Mouse (Mus musculus): ENCODE data around the gene Il6ra. TPM values are rescaled to one million over a fixed set of nuclear protein-coding genes. Genes with fewer than 3 reads are reported as not detected.
A peak's percentile ranks its signal among the peaks of the same experiment; 100 is the strongest.

Il6ra gene
- total and polyA plus RNA-seq, 2 experiments from 2014 or later: 1.1 to 2.0 TPM

- no peak overlapping the region for H3K4me3 ChIP-seq (ENCODE audit: low read depth, low read length)
- H3K27me3 ChIP-seq (ENCODE audit: control insufficient read depth, insufficient read depth, low read length): no peaks in the 10 kb centered on the region
- peaks cover 8% of the 10 kb centered on the region; the same call in 1 of the 2 replicates for H3K36me3 ChIP-seq (replicated peaks; ENCODE audit: control insufficient read depth, insufficient read depth, low read length)
- H3K9me3 ChIP-seq (replicated peaks; ENCODE audit: control insufficient read depth, low read length): no peaks in the 10 kb centered on the region
- no peak overlapping the region for H3K4me2 ChIP-seq (ENCODE audit: low read depth, low read length)
- 65% methylated on average over 6 of the region's 6 CpGs for WGBS
- TF ChIP-seq EP300 (IDR thresholded peaks at IDR 0.05; ENCODE audit: low read depth) (no peak), CTCF (IDR thresholded peaks at IDR 0.05; ENCODE audit: low read depth) (no peak)
- no peaks in the 10 kb centered on the region for H3K4me1 ChIP-seq (ENCODE audit: control insufficient read depth, insufficient read depth)
- no peak overlapping the region for H3K9ac ChIP-seq (replicated peaks; ENCODE audit: low read depth, low read length)
- DNase-seq (ENCODE audit: low spot score) (no peak), ATAC-seq (ENCODE audit: insufficient read depth, low read depth) (peak; percentile 45; the same call in 1 of the 2 replicates)
- peak overlapping the region; percentile 69 for H3K27ac ChIP-seq (ENCODE audit: low read depth)
These were observed 64.9 kb downstream of the Il6ra start for GRCm38 (mm10) chr3:89848083-89848482.

- 55% methylated on average over 6 of the region's 6 CpGs for WGBS
- ATAC-seq (ENCODE audit: insufficient read depth, low read depth) (0 out of 2 replicates have a peak, but pooled peaks have one; percentile 44), DNase-seq (ENCODE audit: low spot score) (peak; percentile 18)
- no peaks in the 10 kb centered on the region for H3K4me1 ChIP-seq (ENCODE audit: control insufficient read depth, insufficient read depth)
- no peak overlapping the region for H3K9ac ChIP-seq (replicated peaks; ENCODE audit: low read depth, low read length)
- no peaks in the 10 kb centered on the region for H3K27me3 ChIP-seq (ENCODE audit: control insufficient read depth, insufficient read depth, low read length)
- H3K9me3 ChIP-seq (replicated peaks; ENCODE audit: control insufficient read depth, low read length): no peaks in the 10 kb centered on the region
- no peak overlapping the region for H3K4me3 ChIP-seq (ENCODE audit: low read depth, low read length)
- no peak overlapping the region for H3K4me2 ChIP-seq (ENCODE audit: low read depth, low read length)
- H3K27ac ChIP-seq (ENCODE audit: low read depth): peak overlapping the region; percentile 69
- TF ChIP-seq CTCF (IDR thresholded peaks at IDR 0.05; ENCODE audit: low read depth): no peak
- TF ChIP-seq EP300 (IDR thresholded peaks at IDR 0.05; ENCODE audit: low read depth): no peak
- H3K36me3 ChIP-seq (replicated peaks; ENCODE audit: control insufficient read depth, insufficient read depth, low read length): peaks cover 8% of the 10 kb centered on the region; the same call in 1 of the 2 replicates
These were observed 65.4 kb downstream of the Il6ra start for GRCm38 (mm10) chr3:89847596-89847995.

- no peak overlapping the region for H3K4me2 ChIP-seq (ENCODE audit: low read depth, low read length)
- ATAC-seq (ENCODE audit: insufficient read depth, low read depth) (no peak), DNase-seq (ENCODE audit: low spot score) (no peak)
- 79% methylated on average over 3 of the region's 3 CpGs for WGBS
- no peak overlapping the region for H3K9ac ChIP-seq (replicated peaks; ENCODE audit: low read depth, low read length)
- H3K4me3 ChIP-seq (ENCODE audit: low read depth, low read length): no peak overlapping the region
- peak overlapping the region; percentile 69 for H3K27ac ChIP-seq (ENCODE audit: low read depth)
- H3K36me3 ChIP-seq (replicated peaks; ENCODE audit: control insufficient read depth, insufficient read depth, low read length): peaks cover 4% of the 10 kb centered on the region; the same call in 1 of the 2 replicates
- TF ChIP-seq CTCF (IDR thresholded peaks at IDR 0.05; ENCODE audit: low read depth) (no peak), EP300 (IDR thresholded peaks at IDR 0.05; ENCODE audit: low read depth) (no peak)
- H3K4me1 ChIP-seq (ENCODE audit: control insufficient read depth, insufficient read depth): no peaks in the 10 kb centered on the region
- no peaks in the 10 kb centered on the region for H3K27me3 ChIP-seq (ENCODE audit: control insufficient read depth, insufficient read depth, low read length)
- no peaks in the 10 kb centered on the region for H3K9me3 ChIP-seq (replicated peaks; ENCODE audit: control insufficient read depth, low read length)
These were observed 65.9 kb downstream of the Il6ra start for GRCm38 (mm10) chr3:89847126-89847525.

GRCm38 (mm10) chr3:89845814-89846213 lies 67.2 kb downstream of the Il6ra start:
- H3K9ac ChIP-seq (replicated peaks; ENCODE audit: low read depth, low read length): no peak overlapping the region
- TF ChIP-seq EP300 (IDR thresholded peaks at IDR 0.05; ENCODE audit: low read depth) (no peak), CTCF (IDR thresholded peaks at IDR 0.05; ENCODE audit: low read depth) (no peak)
- 0 out of 2 replicates have a peak, but pooled peaks cover 4% of the 10 kb centered on the region for H3K36me3 ChIP-seq (replicated peaks; ENCODE audit: control insufficient read depth, insufficient read depth, low read length)
- no peak overlapping the region for H3K4me3 ChIP-seq (ENCODE audit: low read depth, low read length)
- no peaks in the 10 kb centered on the region for H3K4me1 ChIP-seq (ENCODE audit: control insufficient read depth, insufficient read depth)
- no peaks in the 10 kb centered on the region for H3K9me3 ChIP-seq (replicated peaks; ENCODE audit: control insufficient read depth, low read length)
- 66% methylated on average over 9 of the region's 9 CpGs for WGBS
- ATAC-seq (ENCODE audit: insufficient read depth, low read depth) (no peak), DNase-seq (ENCODE audit: low spot score) (no peak)
- no peak overlapping the region for H3K27ac ChIP-seq (ENCODE audit: low read depth)
- H3K4me2 ChIP-seq (ENCODE audit: low read depth, low read length): no peak overlapping the region
- H3K27me3 ChIP-seq (ENCODE audit: control insufficient read depth, insufficient read depth, low read length): no peaks in the 10 kb centered on the region

GRCm38 (mm10) chr3:89843148-89843547 lies 69.8 kb downstream of the Il6ra start:
- Histone ChIP-seq H3K4me2 (ENCODE audit: low read depth, low read length) (no peak overlapping the region), H3K4me3 (ENCODE audit: low read depth, low read length) (no peak overlapping the region), H3K27ac (ENCODE audit: low read depth) (peak overlapping the region; percentile 68), H3K9ac (replicated peaks; ENCODE audit: low read depth, low read length) (no peak overlapping the region), H3K36me3 (replicated peaks; ENCODE audit: control insufficient read depth, insufficient read depth, low read length) (no peaks in the 10 kb centered on the region), H3K27me3 (ENCODE audit: control insufficient read depth, insufficient read depth, low read length) (no peaks in the 10 kb centered on the region), H3K9me3 (replicated peaks; ENCODE audit: control insufficient read depth, low read length) (no peaks in the 10 kb centered on the region), H3K4me1 (ENCODE audit: control insufficient read depth, insufficient read depth) (no peaks in the 10 kb centered on the region)
- WGBS: 38% methylated on average over 9 of the region's 9 CpGs
- 0 out of 2 replicates have a peak, but pooled peaks have one; percentile 5 for TF ChIP-seq CTCF (IDR thresholded peaks at IDR 0.05; ENCODE audit: low read depth)
- TF ChIP-seq EP300 (IDR thresholded peaks at IDR 0.05; ENCODE audit: low read depth): peak; percentile 57; the same call in 1 of the 2 replicates
- DNase-seq (ENCODE audit: low spot score) (peak; percentile 42), ATAC-seq (ENCODE audit: insufficient read depth, low read depth) (peak; percentile 70)

- no peaks in the 10 kb centered on the region for H3K27me3 ChIP-seq (ENCODE audit: control insufficient read depth, insufficient read depth, low read length)
- H3K9ac ChIP-seq (replicated peaks; ENCODE audit: low read depth, low read length): no peak overlapping the region
- H3K27ac ChIP-seq (ENCODE audit: low read depth): no peak overlapping the region
- H3K4me3 ChIP-seq (ENCODE audit: low read depth, low read length): no peak overlapping the region
- WGBS: 65% methylated on average over 4 of the region's 4 CpGs
- H3K9me3 ChIP-seq (replicated peaks; ENCODE audit: control insufficient read depth, low read length): no peaks in the 10 kb centered on the region
- no peak for DNase-seq (ENCODE audit: low spot score)
- no peaks in the 10 kb centered on the region for H3K4me1 ChIP-seq (ENCODE audit: control insufficient read depth, insufficient read depth)
- peak; percentile 57 for TF ChIP-seq CTCF (IDR thresholded peaks at IDR 0.05; ENCODE audit: low read depth)
- TF ChIP-seq EP300 (IDR thresholded peaks at IDR 0.05; ENCODE audit: low read depth): no peak
- H3K36me3 ChIP-seq (replicated peaks; ENCODE audit: control insufficient read depth, insufficient read depth, low read length): no peaks in the 10 kb centered on the region
- no peak for ATAC-seq (ENCODE audit: insufficient read depth, low read depth)
- no peak overlapping the region for H3K4me2 ChIP-seq (ENCODE audit: low read depth, low read length)
These were observed 70.7 kb downstream of the Il6ra start for GRCm38 (mm10) chr3:89842258-89842657.
